Mouse (Mus musculus) cerebellum, adult (tissue): Measurements from ENCODE around the gene Slc6a1.

ENCODE experiments used
- ATAC-seq: cut with Nextera tagmentation; 2 replicates; pipeline ENCODE4 v1.9.2; 2017; ENCODE audit warnings: mild to moderate bottlenecking, moderate library complexity, mixed read lengths; ENCODE audit not compliant: insufficient number of reproducible peaks, low FRiP score, low TSS enrichment

Slc6a1 gene

GRCm38 (mm10) chr6:114345156-114345555, 62.7 kb downstream of the Slc6a1 start:
- no peak for ATAC-seq

- ATAC-seq: no peak
These were observed 65.7 kb downstream of the Slc6a1 start for GRCm38 (mm10) chr6:114347831-114348754.

- no peak for ATAC-seq
These were observed 72.2 kb downstream of the Slc6a1 start for GRCm38 (mm10) chr6:114354635-114355034.

- no peak for ATAC-seq
These were observed 75.7 kb downstream of the Slc6a1 start for GRCm38 (mm10) chr6:114358171-114358570.

- ATAC-seq: no peak
These were observed 79.9 kb downstream of the Slc6a1 start for GRCm38 (mm10) chr6:114362355-114362754.

GRCm38 (mm10) chr6:114363740-114364139, 81.3 kb downstream of the Slc6a1 start:
- ATAC-seq: no peak

GRCm38 (mm10) chr6:114364734-114365133, 82.3 kb downstream of the Slc6a1 start:
- ATAC-seq: no peak

- no peak for ATAC-seq
These were observed 83.8 kb downstream of the Slc6a1 start for GRCm38 (mm10) chr6:114366191-114366590.
